Mouse (Mus musculus) urinary bladder, postnatal 4 days (tissue): ENCODE measurements around the gene Rbm39.

Source experiments
- DNase-seq, 2 experiments: peaks; one replicate each; pipeline ENCODE4 v3.0.0; 2021 to 2022; ENCODE audit warnings: low spot score in 2 of 2

Gene Rbm39

DNA sequence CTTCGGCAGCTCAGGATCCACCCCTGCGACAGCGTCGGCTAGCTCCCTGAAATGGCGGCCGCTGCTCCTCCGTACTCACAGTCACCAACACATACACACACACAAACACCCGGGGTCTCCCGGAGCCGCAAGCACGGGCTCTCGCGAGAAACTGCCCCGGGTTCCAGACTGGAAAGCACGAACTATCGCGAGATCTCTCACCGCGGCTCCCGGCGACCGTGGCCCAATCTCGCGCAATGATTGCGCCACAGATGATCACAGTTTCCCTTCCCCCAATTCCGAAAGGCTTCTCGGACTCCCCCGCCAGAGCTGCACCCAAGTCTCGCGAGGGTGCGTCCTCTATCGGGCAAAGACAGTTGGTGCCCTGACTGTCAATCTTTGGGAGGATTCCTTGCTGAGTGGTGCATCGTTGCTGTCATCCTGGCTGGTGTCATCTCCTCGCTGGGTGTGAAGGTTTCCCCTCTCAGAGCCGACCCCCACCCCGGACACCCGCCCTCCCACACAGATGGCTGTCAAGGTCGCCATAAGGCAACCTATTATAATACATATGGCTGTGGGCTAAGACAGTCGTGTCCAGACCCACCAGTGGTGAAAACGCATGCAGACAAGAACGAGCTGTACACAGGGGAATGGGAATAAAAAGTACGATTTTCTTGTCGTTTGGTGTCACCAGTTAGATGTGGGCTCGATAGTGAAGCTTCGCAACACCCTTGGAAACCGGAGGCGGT is at the start of gene Rbm39:
Rbm39 (minus strand) TSS at position 145 of the 728 bp plus-strand sequence.
- peak; percentile 100 for DNase-seq

DNA sequence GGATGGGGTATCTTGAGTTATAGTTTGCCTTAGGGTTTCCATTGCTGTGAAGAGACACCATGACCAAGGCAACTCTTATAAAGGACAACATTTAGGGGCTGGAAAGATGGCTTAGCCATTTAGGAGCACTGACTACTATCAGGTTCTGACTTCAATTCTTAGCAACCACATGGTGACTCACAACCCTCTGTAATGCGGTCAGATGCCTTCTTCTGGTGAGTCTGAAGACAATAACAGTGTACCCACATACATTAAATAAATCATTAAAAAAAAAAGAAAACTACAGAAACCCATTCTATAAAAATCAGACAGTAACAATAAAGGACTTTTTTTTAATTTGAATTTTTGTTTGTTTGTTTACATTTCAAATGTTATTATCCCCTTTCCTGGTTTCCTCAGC is 49.1 kb upstream of the Rbm39 start:
- DNase-seq, result no peak

DNA sequence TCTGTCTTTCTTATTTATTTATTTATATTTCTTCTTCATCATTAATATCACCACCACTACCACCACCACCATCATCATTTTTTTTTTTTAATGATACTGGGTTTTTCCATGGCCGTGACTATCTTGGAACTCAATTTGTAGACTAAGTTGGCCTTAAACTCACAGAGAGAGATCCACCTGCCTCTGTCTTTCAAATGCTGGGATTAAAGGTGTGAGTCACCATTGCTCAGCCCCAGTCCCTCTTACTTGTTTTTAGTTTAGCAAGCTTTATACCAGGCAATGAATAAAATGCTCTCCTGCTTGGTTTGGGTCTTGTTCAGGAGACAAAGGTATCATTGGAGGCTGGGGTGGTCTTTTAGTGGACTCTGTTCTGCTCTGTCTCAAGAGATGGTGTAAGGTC is 47.7 kb upstream of the Rbm39 start:
- DNase-seq, result no peak

DNA sequence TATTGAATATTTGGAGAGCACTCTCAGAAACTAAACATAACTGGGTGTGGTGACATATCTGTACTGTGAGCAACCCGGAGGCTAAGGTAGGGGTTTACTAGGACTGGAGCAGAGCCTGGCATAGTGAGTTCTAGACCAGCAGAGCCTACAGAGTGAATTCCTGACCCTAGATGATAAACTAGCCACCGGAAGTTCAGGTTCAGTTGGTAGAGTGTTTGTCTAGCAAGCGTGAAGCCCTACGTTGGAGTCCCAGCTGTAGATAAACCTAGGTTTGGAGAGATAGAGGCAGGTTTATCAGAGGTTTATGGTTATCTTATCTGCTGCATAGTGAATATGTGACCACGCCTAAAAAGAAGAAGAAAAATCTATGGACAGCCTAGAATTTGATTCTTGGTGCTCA is 44.0 kb upstream of the Rbm39 start:
- DNase-seq, result no peak

DNA sequence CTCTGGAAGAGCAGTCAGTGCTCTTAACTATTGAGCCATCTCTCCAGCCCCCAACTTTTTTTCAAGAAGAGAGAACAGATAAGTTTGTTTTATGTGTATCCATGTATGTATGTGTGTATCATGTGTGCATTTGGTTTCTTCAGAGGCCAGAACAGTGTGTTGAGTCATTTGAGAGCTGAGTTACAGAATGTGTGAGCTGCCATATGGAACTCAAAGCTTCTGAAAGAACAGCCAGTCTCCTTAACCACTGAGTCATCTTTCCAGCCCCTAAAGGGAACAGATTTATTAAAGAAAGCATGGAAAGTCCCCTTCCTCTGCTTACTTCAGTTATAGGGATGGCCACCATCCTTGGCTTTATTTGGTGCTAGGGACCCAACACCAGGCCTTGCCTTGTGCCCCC is 42.1 kb upstream of the Rbm39 start:
- DNase-seq, result no peak

DNA sequence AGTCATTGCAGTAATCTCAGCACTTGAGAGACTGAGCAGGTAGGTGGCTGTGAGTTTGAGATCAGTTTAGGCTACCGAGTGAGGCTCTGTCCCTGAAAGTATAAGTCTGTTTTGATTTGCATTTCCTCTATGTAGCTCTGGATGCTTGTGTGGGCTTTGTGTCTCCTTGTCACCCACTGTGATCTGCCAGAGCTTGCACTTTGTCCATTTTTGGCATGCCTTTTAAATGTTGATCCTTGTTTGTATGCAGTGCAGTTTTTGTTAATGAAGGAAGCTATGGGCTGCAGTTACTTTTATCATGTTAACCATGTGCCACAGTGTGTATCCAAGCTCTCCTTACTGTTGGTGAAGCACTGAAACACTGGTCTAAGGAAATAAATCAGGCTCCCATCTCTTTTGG is 37.7 kb upstream of the Rbm39 start:
- DNase-seq, result no peak

DNA sequence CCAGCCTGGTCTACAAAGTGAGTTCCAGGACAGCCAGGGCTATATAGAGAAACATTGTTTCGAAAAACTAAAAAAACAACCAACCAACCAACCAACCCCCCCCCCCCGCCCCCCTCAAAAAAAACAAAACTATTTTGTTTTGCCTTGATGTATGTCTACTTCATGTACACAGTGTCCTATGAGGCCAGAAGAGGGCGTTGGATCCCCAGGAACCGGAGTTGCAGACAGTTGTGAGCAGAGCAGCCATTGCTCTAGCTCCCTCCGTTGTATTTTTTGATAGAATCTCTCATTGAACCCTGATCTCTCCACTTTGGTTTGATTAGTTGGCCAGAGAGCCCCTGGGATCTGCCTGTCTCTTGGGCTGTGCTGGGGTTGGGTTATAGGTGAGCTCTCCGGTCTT is 23.9 kb upstream of the Rbm39 start:
- DNase-seq, result no peak

DNA sequence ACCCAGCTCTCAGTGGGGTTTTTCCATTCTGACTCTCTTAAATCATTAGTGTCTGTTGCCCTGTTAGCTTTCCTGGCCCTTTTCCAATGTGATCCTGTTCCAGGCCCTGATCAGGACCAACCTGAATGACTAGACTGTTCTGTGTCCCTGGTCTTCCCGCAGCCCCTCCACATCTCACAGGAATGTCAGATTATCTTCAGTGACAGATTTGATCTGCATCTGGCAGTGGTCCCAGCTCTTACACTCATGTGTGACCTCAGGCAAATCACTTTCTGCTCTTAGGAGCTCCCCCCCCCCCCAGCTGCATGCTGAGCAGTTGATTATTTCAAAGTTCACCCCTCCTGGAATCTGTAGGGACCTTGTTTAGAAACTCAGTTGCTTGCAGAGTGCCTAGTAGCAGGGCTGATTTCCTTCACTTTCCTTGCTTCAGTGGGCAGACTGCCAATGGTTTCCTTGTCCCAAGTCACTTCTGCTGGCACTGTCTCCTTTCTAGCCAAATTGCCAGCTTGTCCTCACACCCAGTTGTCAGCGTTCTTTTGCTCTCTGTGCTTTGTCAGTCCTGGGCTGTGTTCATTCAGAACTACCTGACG is 22.9 kb upstream of the Rbm39 start:
- peak; percentile 21 to 60 for DNase-seq

DNA sequence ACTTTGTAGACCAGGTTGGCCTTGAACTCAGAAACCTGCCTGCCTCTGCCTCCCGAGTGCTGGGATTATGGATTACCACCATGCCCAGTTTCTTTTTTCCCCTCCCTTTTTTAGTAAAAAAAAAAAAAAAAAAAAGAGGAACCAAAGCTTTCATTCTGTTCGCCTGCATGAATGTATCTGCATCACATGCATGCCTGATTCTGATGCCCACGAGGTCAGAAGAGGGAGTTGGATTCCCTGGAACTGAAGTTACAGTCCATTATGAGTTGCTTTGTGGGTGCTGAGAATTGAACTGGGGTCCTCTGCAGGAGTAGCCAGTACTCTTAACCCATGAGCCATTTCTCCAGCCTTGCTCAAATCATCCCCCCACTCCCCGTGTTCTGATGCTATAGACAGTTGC is 21.4 kb upstream of the Rbm39 start:
- DNase-seq, result no peak

DNA sequence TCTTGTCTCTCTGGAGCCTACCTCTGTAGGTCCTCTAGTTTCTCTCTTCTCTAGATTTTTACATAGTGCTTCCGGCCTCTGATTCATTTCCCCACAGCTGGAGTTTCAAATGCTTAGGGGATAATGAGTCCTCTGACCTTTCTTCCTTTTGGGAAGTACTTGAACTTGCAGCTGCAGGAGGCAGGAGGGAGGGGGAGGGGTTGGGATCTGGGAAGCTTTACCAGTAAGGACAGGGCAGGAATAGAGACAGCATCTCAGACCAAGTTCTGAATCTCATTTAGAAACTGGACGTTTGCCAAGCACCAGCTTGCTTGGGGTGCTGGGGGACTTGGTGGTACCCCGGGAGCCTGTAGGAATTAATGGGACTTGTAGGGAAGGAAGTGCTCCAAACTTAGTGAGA is 19.9 kb upstream of the Rbm39 start:
- no peak for DNase-seq

DNA sequence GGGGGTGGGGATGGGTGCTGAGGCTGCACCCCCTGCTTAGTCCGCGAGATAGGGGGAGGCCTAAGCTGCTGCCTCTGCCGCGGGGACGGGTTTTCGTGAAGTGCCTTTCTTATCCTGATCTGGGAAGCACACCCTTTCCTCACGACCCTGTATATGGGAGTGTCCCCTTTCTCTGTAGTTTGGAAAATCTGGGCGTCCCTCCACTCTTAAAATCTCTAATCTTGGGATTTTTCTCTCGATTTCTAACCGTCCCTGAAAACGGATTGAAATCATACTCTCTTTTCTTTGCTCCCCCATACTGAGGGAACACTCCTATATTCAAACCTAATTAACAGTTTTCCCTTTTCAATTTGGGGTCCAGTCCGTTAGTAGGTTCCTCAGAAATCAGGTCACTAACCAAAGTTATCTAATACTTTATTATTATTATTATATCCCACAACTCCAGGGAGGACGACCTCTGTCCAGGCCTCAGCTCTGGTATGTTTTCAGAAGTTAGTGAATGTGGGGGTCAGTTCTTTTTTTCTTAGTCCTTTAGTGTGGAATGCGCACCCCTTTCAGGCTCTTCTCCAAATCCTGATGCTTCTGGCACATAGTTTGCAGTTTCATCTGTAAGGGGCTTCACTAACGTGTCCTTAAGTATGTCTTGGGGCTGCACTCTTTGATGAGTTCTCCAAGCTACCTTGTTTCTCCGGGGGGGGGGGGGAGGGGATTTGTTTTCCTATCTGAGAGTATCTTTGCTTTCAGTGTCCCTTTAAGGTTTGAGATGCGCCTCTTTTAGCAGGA is 17.3 kb upstream of the Rbm39 start:
- no peak for DNase-seq

DNA sequence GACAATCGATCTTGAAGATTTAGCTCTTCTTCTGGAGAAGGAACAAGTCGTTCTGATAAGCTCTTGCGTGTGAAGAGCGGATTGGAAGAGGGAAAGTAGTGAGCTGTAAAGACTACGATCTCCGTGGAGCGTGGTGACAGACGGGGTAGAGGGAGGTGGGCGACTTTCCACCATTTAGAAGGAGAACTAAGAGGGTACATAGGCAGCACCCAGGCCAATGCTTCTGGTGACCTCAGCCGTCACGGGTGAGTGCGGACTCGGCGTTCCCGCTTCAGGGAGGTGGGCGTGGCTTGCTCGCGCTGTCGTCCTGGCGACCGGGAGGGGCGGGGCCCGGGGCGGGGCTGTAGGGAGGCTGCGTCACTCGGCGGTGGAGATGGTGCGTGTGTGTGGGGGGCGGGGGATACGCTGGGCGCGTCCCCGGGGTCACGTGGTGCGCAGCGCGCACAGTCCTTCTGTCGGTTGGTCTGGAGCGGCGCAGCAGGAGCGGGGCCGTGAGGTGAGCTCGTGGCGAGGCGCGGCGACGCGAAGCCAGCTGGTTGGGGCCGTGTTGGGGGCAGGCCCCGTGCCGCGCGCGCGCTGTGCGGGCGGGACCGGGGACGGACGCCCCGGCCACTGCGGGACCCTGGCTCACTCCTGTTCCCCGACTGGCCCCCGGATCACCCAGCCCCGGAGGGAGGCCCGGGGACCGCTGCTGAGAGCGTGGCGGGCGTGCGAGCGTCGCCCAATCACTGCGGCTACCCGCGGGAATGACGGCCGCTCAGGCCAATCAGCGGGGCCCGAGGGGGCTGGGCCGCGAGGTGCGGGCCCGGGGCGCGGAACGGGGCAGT is 16.5 kb upstream of the Rbm39 start, which contains the start of gene Phf20:
Phf20 (plus strand) TSS at position 165 of the 827 bp plus-strand sequence.
- DNase-seq, result peak; percentile 97 to 99

DNA sequence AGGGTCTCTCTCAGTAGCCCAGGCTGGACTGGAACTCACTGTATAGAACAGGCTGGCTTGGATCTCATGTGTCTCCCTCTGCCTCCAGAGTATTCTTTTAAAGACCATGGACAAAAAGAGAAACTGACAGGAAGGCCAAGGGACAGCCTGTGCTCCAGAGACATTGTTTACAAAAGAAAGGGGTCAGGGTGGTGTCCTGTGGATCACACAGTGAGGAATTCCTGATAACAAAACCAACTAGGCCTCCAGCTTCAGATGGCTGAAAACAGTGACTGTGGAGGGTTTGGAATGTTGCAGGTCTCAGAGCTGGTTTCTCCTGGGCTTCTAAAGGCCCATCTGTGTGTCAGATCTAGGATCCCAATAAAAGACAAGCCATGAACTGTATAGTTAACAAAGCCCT is 14.5 kb upstream of the Rbm39 start:
- DNase-seq, result peak in 1 of 2 experiments; percentile 22

DNA sequence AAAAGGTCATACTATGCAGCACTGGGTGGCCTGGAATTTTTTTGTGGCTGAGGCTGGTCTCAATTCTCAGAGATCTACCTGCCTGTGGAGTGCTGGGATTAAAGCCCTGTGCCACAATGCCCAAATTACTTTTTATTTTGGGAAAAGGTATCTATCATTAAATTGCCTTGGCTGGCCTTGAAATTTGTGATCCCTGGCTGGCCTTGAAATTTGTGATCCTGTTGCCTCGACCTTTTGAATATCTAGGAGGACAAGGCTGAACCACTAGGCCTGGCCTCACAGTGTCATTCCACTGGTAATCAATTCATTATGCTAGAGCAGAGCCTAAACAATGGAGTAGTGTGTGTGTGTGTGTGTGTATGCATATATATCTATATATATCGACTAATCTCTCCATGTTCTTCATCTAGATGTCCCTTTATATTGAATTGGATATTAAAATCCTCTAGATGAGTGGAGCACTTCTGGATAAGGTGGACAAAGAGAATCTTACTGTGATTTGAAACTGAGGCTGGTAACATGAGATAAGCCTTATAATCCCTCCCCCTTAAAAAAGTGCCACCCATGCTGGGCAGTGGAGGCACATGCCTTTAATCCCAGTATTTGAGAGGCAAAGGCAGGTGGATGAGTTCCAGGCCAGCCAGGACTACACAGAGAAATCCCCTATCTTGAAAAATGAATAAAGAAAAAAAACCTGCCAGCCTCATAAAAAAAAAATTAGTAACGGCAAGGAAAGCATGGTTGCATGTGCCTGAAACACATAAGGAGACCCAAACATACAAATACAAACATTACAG is 13.2 kb upstream of the Rbm39 start:
- DNase-seq, result peak in 1 of 2 experiments; percentile 42

DNA sequence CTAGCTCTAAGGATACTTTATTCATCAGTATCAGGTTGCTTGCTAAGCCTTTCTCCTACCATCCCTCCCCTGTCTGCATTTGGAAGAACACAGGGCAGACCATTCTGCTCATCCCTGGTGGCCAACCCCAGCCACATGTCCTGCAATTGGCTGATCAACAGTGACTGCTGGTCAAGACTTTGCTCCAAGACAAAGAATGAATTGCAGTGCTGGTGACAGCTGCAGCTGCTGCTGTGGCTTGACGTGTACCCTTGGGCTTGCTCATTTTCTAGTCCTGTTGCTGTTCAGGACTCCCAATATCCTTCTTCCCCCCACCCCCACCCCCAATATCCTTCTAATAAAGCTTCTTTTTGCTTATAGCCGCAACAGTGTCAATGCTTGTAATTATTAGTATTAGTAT is 12.0 kb upstream of the Rbm39 start:
- no peak for DNase-seq

DNA sequence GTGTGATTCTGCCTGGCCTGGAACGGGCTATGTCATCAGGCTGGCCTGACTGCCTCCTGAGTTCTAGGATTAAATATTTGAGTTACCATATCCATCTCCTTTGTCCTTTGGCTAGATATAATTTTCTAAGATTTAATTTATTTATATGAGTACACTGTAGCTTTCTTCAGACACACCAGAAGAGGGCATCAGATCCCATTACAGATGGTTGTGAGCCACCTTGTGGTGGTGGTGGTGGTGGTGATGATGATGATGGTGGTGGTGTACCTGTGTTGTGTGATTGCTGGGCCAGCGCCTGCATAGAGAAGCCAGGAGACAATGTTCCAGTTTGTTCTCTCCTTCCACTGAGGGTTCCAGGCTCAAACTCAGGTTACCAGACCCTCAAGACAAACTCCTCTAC is 11.5 kb upstream of the Rbm39 start:
- DNase-seq, result no peak

DNA sequence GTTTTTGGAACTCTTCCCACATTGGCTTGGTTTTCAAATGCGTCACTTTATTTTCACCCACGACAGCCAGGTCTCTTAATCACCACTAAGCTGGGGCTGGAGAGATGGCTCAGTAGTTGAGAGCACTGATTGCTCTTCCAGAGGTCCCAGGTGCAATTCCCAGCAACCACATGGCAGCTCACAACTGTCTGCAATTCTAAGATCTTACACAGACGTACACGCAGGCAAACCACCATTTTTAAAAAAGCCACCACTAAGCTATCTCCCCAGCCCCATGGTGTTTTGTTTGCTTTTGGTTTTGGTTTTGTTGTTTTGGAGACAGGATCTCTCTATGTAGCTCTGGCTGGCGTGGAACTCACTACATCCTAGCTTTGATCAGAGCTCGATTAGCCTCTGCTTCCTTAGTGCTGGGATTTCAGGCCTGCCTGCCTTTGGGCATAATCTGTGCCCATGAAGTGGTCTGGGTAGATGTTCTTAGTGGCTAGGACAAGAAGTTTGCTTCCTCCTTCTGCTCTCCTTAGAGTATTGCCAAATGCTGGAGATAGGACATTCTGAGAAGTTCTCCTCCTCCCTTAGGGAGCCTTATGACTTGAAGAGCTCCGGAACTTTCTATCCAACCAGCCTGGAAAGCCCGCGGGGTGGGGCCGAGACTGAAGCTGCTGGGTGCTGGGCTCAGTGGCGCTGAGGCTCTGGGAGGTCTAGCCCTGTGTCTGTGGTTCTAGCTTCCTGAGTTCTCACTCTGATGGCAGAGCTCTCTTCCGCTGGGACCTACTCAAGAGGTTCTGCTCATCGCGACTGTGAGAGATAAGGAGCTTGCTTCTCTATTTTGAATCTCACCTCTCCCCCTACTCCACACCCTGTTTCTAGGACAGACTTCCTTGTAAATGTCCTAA is 10.2 kb upstream of the Rbm39 start:
- DNase-seq, result peak in 1 of 2 experiments; percentile 52

DNA sequence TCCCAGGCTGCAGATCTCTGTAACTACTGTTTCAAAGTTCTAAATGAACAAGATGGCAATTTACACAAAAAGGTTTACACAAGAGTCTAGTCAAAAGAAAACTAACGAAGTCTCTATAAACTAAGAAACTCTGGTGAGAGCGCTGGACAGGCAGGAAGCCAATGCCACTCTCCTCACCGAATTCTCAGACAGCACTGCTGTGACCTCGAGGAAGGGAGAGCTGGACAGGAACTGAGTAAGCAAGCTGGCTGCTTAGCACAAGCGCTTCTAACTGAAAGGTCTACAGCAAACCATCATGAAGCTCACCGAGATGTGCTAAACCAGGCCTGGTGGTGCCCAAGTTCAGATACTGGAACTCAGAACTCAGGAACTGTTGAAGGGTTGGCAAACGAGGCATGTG is 9.2 kb upstream of the Rbm39 start:
- DNase-seq, result peak in 1 of 2 experiments; percentile 44

DNA sequence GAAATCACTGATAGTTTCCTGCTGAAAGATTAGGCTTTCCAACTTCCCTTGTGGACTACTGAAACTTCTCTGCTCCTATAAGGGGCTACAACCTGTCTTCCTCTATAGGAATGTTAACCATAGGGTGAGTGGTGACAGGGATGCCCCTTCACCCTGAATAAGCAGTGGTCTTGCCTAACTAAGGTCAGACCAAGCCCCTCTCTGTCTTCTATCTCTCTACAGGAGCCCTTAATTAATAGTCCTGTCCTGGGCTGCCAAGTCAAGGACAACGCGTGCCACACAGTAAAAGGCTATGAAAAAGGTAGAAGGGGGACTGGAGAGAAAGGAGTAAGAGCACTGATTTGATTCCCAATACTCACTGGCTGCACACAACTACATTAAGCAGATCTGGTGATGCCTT is 1.6 kb upstream of the Rbm39 start:
- no peak for DNase-seq
